Mouse (Mus musculus): ENCODE data around the gene Zfp800.

Zfp800 gene

GRCm38 (mm10) chr6:28202833-28203232 lies 195.0 kb downstream of the Zfp800 start:
- no peak for DNase-seq (ENCODE audit: low spot score)

GRCm38 (mm10) chr6:28193901-28194300 lies 203.9 kb downstream of the Zfp800 start:
- no peak for DNase-seq (ENCODE audit: low spot score)

DNA sequence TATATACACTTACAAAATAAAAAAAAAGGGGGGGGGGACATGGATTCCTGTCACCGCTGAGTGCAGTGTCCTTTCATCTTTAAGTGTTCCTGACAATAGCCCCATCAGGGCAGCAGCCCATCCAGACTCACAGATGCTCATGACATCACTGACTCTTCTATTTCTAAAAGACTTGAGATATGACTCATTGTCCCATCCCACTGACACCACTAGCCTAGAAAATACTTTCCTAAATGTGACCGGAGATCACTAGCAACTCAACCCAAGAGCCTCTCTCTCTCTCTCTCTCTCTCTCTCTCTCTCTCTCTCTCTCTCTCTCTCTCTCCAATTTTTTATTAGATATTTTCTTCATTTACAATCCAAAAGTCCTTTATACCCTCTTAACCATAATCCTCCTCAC lies 205.9 kb downstream of the Zfp800 start:
- DNase-seq (ENCODE audit: low spot score), result no peak
